Mouse (Mus musculus): Measurements from ENCODE around the gene Spp2. TPM values are rescaled to one million over a fixed set of nuclear protein-coding genes. Genes with fewer than 3 reads are reported as not detected.

Gene Spp2
- polyA plus RNA-seq, 1 experiment from 2014 or later: 8.6 TPM

DNA sequence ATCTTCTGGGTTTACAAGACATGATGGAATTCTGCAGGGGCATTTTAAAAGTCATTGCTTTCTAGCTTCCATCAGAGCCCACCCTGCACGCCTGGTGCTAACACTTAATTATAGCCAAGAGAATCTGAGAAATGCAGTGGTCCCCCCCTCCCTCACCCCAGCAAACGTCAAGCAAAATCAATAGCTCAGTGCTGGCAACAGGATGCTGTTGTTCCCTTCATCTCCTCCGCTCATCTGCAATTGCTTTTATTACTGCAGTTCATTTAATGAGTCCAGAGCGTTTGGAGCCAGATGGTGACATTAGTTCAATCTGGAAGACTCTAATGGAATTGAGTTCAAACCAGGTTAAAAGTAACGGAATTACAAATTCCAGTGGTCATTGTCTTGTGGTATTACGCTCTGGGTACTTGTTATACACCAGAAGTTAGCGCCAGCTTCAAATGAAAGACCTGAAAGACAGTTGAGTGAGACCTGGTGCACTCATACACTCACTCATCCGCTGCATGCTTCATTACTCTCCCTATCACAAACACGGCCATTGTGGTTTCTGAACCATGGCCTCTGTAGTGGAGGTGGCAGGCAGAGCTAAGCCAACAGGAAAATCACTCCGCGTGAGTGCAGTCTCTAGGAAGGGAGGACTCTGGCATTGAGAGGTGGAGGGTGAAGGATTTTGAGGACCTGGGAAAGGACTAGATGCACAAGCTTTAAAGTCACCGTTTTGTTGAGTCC, 519 bp upstream of the Spp2 start:
- Histone ChIP-seq H3K9ac (ENCODE audit: low read depth, low read length) (no peak overlapping the region), H3K36me3 (ENCODE audit: control insufficient read depth, insufficient read depth, low read length) (no peaks in the 10 kb centered on the region), H3K4me1 (ENCODE audit: control insufficient read depth, insufficient read depth, low read length) (no peaks in the 10 kb centered on the region; the same call in 1 of the 2 replicates), H3K27ac (ENCODE audit: low read depth, low read length) (no peak overlapping the region), H3K27me3 (ENCODE audit: control insufficient read depth, insufficient read depth, low read length) (no peaks in the 10 kb centered on the region), H3K9me3 (ENCODE audit: control insufficient read depth, low read length) (no peaks in the 10 kb centered on the region), H3K4me3 (ENCODE audit: low read length) (no peak overlapping the region), H3K4me2 (replicated peaks; ENCODE audit: low read depth, low read length) (no peak overlapping the region)
- WGBS: 40% methylated on average over 12 of the region's 12 CpGs
- ATAC-seq (ENCODE audit: low FRiP score, low TSS enrichment): no peak

DNA sequence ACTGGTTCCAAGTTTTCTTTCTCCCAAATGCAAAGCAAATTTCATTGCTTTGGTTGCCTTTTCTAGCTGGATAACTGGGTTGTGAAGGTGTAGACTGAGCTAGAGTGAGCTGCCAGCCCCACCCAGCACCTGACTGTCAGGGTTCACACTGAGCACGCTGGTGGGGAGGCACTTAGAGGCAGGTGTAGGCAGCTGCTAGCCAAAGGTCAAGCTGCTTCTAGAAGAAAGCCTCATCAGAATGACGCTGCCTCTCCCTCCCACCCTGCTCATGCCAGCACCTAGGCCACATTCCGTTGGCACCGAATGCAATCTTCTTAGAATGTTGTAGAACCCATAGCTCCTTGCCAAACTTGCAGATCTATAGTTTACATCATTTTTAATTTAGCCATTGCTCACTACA, 1.6 kb downstream of the Spp2 start:
- H3K27ac ChIP-seq (ENCODE audit: low read depth, low read length): no peak overlapping the region
- no peak for ATAC-seq (ENCODE audit: low FRiP score, low TSS enrichment)
- no peak overlapping the region for H3K4me2 ChIP-seq (replicated peaks; ENCODE audit: low read depth, low read length)
- H3K36me3 ChIP-seq (ENCODE audit: control insufficient read depth, insufficient read depth, low read length): no peaks in the 10 kb centered on the region
- H3K9ac ChIP-seq (ENCODE audit: low read depth, low read length): no peak overlapping the region
- no peaks in the 10 kb centered on the region for H3K9me3 ChIP-seq (ENCODE audit: control insufficient read depth, low read length)
- WGBS: 86% methylated on average over 4 of the region's 4 CpGs
- H3K4me3 ChIP-seq (ENCODE audit: low read length): no peak overlapping the region
- H3K4me1 ChIP-seq (ENCODE audit: control insufficient read depth, insufficient read depth, low read length): no peaks in the 10 kb centered on the region; the same call in 1 of the 2 replicates
- H3K27me3 ChIP-seq (ENCODE audit: control insufficient read depth, insufficient read depth, low read length): no peaks in the 10 kb centered on the region

DNA sequence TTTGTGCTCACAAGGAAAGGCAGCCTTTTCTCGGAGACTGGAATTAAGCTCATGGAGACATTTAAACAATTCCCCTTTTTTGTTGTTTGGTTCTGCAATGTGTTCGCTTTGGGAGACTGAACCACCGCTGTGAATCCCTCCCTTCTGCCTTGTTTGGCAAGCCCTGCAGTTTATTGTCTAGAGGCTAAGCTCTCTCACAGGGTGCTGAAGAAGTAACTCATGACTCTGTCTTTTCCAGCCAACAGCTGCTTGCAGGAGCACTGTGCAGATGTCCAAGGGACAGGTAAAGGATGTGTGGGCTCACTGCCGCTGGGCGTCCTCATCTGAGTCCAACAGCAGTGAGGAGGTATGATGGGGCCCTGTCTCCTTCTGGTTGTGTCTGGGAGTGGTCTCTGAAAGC, 5.3 kb downstream of the Spp2 start:
- Histone ChIP-seq H3K4me2 (replicated peaks; ENCODE audit: low read depth, low read length) (no peak overlapping the region), H3K4me3 (ENCODE audit: low read length) (no peak overlapping the region), H3K36me3 (ENCODE audit: control insufficient read depth, insufficient read depth, low read length) (no peaks in the 10 kb centered on the region), H3K27ac (ENCODE audit: low read depth, low read length) (no peak overlapping the region), H3K4me1 (ENCODE audit: control insufficient read depth, insufficient read depth, low read length) (no peaks in the 10 kb centered on the region), H3K9me3 (ENCODE audit: control insufficient read depth, low read length) (no peaks in the 10 kb centered on the region), H3K27me3 (ENCODE audit: control insufficient read depth, insufficient read depth, low read length) (no peaks in the 10 kb centered on the region), H3K9ac (ENCODE audit: low read depth, low read length) (no peak overlapping the region)
- no peak for ATAC-seq (ENCODE audit: low FRiP score, low TSS enrichment)
- 76% methylated on average over 5 of the region's 5 CpGs for WGBS

DNA sequence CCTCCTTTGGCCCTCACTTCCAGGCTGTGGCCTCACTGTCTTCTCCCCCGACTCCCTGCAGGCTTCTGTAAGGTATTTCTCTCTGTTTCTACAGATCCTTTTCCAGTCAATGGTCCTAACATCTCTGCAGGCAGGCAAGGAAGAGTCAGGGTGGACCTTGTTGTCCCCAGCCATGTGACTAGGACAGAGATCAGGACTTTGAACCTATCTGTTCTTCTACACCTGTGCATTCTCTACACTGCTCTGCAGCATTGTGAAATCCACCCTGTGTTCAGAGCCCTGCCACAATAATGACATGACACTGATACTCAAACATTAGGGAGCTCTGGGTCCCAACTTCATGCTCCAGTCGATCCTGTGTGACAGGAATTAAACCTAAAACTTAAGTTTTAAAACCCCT, 12.2 kb downstream of the Spp2 start:
- whole genome bisulfite sequencing: 61% methylated on average over 2 of the region's 2 CpGs
- Histone ChIP-seq H3K4me3 (ENCODE audit: low read length) (no peak overlapping the region), H3K9ac (ENCODE audit: low read depth, low read length) (no peak overlapping the region), H3K9me3 (ENCODE audit: control insufficient read depth, low read length) (no peaks in the 10 kb centered on the region), H3K27ac (ENCODE audit: low read depth, low read length) (no peak overlapping the region), H3K36me3 (ENCODE audit: control insufficient read depth, insufficient read depth, low read length) (no peaks in the 10 kb centered on the region), H3K27me3 (ENCODE audit: control insufficient read depth, insufficient read depth, low read length) (no peaks in the 10 kb centered on the region), H3K4me1 (ENCODE audit: control insufficient read depth, insufficient read depth, low read length) (no peaks in the 10 kb centered on the region), H3K4me2 (replicated peaks; ENCODE audit: low read depth, low read length) (no peak overlapping the region)
- no peak for ATAC-seq (ENCODE audit: low FRiP score, low TSS enrichment)

DNA sequence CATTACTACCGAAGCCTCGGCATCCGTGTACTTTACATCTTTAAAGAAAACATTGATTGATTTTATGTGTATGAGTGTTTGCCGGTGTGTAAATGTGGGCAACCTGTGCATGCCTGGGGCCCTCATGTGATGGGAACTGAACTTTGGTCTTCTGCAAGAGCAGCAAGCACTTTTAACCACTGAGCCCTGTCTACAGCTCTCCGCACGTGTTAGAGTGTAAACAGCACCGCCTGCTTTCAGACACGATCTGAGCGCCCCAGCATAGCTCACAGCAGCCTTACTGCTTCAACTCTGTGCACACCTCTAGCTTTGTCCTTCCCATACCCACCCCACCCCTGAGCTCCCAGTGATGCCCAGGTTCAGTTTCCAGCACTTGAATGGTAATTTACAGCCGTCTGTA, 15.3 kb downstream of the Spp2 start:
- no peak for ATAC-seq (ENCODE audit: low FRiP score, low TSS enrichment)
- Histone ChIP-seq H3K9me3 (ENCODE audit: control insufficient read depth, low read length) (no peaks in the 10 kb centered on the region), H3K27ac (ENCODE audit: low read depth, low read length) (no peak overlapping the region), H3K36me3 (ENCODE audit: control insufficient read depth, insufficient read depth, low read length) (no peaks in the 10 kb centered on the region), H3K4me3 (ENCODE audit: low read length) (no peak overlapping the region), H3K27me3 (ENCODE audit: control insufficient read depth, insufficient read depth, low read length) (no peaks in the 10 kb centered on the region), H3K4me2 (replicated peaks; ENCODE audit: low read depth, low read length) (no peak overlapping the region), H3K9ac (ENCODE audit: low read depth, low read length) (no peak overlapping the region), H3K4me1 (ENCODE audit: control insufficient read depth, insufficient read depth, low read length) (no peaks in the 10 kb centered on the region)
- 81% methylated on average over 10 of the region's 10 CpGs for WGBS

DNA sequence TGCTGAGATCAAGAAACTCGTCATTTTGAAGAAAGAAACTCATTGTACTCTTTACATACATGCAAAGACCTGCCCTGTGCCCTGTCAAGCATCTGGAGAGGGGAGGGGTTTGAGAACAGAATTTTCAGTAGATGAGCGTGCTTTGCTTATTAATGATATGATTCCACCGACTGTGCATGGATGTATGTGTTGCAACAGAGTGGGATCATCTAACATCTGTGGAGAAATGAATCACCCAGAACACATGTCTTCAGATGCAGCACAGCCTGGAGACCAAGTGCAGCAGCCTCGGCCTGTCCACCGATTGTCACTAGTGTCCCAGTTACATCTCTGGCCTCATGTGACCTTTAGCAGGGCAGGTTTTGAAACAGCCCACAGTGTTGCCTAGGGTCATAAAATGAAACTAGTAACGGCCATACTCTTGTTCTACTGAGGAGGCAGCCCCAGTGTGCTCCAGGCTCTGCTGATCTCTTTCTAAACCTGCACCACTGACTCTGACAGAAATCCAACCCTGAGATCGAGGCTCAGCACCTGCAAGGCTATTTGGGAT, 16.2 kb downstream of the Spp2 start:
- Histone ChIP-seq H3K9ac (ENCODE audit: low read depth, low read length) (no peak overlapping the region), H3K9me3 (ENCODE audit: control insufficient read depth, low read length) (no peaks in the 10 kb centered on the region), H3K4me2 (replicated peaks; ENCODE audit: low read depth, low read length) (no peak overlapping the region), H3K27ac (ENCODE audit: low read depth, low read length) (no peak overlapping the region), H3K4me3 (ENCODE audit: low read length) (no peak overlapping the region), H3K4me1 (ENCODE audit: control insufficient read depth, insufficient read depth, low read length) (no peaks in the 10 kb centered on the region), H3K36me3 (ENCODE audit: control insufficient read depth, insufficient read depth, low read length) (no peaks in the 10 kb centered on the region), H3K27me3 (ENCODE audit: control insufficient read depth, insufficient read depth, low read length) (no peaks in the 10 kb centered on the region)
- ATAC-seq (ENCODE audit: low FRiP score, low TSS enrichment): no peak
- 64% methylated on average over 7 of the region's 7 CpGs for WGBS

DNA sequence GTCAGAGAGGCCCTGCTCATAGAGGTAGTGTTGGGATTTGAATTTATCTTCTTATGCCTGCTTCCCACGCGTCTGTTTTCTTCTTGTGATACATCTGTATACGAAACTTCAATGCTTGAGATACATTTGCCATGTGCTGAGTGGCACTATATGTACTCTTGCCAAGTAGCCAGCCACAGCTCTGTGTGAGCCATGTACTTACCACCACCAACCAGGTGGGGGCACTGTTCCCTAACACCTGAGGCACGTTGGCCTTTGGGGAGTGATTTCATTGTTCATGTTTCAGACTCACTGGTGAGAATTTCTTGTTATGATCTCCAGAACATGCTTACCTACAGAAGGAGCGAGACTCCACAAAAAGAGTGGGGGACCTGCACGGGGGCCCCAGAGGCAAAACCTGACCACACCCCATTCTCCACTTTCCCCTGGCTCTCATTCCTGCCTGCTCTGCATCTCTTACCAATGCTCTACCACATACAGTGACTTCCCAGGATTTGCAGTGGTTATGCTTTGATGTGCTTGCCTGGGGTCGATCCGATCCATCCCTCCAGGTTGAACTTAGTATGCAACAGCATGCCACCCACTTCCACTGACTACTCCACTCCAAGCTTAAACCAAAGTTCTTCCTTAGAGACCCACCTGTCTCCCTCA, 18.0 kb downstream of the Spp2 start:
- Histone ChIP-seq H3K4me1 (ENCODE audit: control insufficient read depth, insufficient read depth, low read length) (no peaks in the 10 kb centered on the region), H3K36me3 (ENCODE audit: control insufficient read depth, insufficient read depth, low read length) (no peaks in the 10 kb centered on the region), H3K9me3 (ENCODE audit: control insufficient read depth, low read length) (no peaks in the 10 kb centered on the region), H3K27ac (ENCODE audit: low read depth, low read length) (no peak overlapping the region), H3K9ac (ENCODE audit: low read depth, low read length) (no peak overlapping the region), H3K4me3 (ENCODE audit: low read length) (no peak overlapping the region), H3K4me2 (replicated peaks; ENCODE audit: low read depth, low read length) (no peak overlapping the region), H3K27me3 (ENCODE audit: control insufficient read depth, insufficient read depth, low read length) (no peaks in the 10 kb centered on the region)
- 23% methylated on average over 8 of the region's 8 CpGs for WGBS
- 0 out of 2 replicates have a peak, but pooled peaks have one; percentile 32 for ATAC-seq (ENCODE audit: low FRiP score, low TSS enrichment)

DNA sequence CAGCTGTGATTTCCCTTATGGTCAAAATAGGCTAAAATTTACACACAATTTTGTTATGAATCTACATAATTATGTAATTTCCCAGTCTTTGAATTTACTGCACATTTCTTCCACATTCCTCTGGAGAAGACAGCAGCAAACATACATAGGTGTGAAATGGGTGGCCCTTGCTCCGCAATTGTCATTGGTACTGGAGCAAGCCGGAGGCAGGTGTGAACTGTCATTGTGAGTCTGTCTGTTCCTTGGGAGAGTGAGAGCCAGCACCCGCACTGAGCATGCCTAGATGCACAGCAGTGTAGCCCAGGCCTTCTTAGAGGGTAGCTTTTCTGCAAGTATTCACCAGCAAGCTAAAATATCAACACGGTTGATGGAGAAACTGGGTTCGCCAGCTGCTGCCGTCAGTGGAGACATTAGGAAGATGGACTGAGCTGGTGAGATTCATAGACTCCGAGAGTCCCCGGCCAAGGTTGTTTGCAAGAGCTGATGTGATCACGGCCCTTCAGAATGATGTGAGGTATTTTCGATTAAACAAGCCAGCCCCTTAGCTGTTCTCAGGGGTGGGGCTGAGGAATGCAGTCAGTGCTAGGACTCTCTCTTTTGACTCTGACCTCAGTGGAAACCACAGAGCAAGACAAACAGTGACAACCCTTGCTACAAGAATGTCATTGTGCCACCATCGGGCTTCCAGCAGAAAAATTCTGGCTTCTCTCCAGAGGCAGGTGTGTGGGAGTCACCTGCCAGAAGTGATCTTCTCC, 21.4 kb downstream of the Spp2 start:
- Histone ChIP-seq H3K4me1 (ENCODE audit: control insufficient read depth, insufficient read depth, low read length) (no peaks in the 10 kb centered on the region), H3K9ac (ENCODE audit: low read depth, low read length) (no peak overlapping the region), H3K9me3 (ENCODE audit: control insufficient read depth, low read length) (no peaks in the 10 kb centered on the region), H3K36me3 (ENCODE audit: control insufficient read depth, insufficient read depth, low read length) (no peaks in the 10 kb centered on the region), H3K27ac (ENCODE audit: low read depth, low read length) (no peak overlapping the region), H3K4me2 (replicated peaks; ENCODE audit: low read depth, low read length) (no peak overlapping the region), H3K27me3 (ENCODE audit: control insufficient read depth, insufficient read depth, low read length) (no peaks in the 10 kb centered on the region), H3K4me3 (ENCODE audit: low read length) (no peak overlapping the region)
- WGBS: 69% methylated on average over 11 of the region's 11 CpGs
- no peak for ATAC-seq (ENCODE audit: low FRiP score, low TSS enrichment)

DNA sequence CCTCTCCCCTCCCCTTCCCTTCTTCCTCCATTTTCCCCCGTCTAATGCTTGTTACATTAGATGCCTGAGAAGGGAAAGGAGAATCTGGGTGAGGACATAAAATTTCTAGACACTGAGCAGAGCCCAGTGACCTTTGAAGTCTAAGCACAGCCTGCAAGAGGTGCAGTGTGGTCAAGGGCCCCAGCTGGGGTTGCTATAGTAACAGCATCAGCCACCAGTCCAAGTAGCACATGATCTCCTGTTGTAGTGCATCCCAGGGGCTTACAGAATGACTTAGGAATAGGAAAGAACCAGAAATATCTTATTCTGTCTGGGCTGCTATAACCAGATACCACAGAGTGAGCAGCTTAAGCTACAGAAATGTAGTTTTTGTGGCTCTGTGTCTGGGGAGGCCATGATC, 22.7 kb downstream of the Spp2 start:
- Histone ChIP-seq H3K36me3 (ENCODE audit: control insufficient read depth, insufficient read depth, low read length) (no peaks in the 10 kb centered on the region), H3K9ac (ENCODE audit: low read depth, low read length) (no peak overlapping the region), H3K9me3 (ENCODE audit: control insufficient read depth, low read length) (no peaks in the 10 kb centered on the region), H3K27ac (ENCODE audit: low read depth, low read length) (no peak overlapping the region), H3K4me2 (replicated peaks; ENCODE audit: low read depth, low read length) (no peak overlapping the region), H3K27me3 (ENCODE audit: control insufficient read depth, insufficient read depth, low read length) (no peaks in the 10 kb centered on the region), H3K4me1 (ENCODE audit: control insufficient read depth, insufficient read depth, low read length) (no peaks in the 10 kb centered on the region), H3K4me3 (ENCODE audit: low read length) (no peak overlapping the region)
- WGBS: 44% methylated on average over 1 of the region's 1 CpGs
- ATAC-seq (ENCODE audit: low FRiP score, low TSS enrichment): no peak

Measured in kidney, embryonic 14.5 days (tissue).